Mouse (Mus musculus): Measurements from ENCODE around the gene Akt3. TPM values are rescaled to one million over a fixed set of nuclear protein-coding genes. Genes with fewer than 3 reads are reported as not detected.
A peak's percentile ranks its signal among the peaks of the same experiment; 100 is the strongest.

Akt3 gene
- 100 to 1,000 TPM; 211 to 227 TPM for total RNA-seq (2021)

DNA sequence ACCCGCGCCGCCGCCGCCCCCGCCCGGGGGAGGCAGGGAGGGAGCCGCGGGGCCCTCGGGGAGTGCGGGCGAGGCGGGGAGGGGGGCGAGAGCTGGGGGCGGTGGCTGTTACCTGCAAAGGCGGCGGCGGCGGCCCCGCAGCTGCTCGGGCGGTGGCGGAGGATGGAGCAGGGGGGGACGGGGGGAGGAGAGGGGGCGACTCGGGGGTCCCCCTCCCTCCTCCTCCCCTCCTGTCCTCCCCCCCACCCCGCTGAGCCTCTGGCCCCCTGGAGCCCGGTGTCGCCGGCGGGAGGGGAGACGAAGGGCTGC lies at the start of gene Akt3:
Gene Akt3, minus strand, starts transcription at position 170 of the 309 bp plus-strand sequence.
- intact Hi-C loops (cut with DNase I): loop anchor here (2.0 to 10.0 kb wide), 6 partner anchors 49 to 427 kb away; partner anchors contain the start of gene Zbtb18
- peak in 1 of 2 experiments; percentile 37 for DNase-seq (ENCODE audit: low spot score in 2 of 2)

DNA sequence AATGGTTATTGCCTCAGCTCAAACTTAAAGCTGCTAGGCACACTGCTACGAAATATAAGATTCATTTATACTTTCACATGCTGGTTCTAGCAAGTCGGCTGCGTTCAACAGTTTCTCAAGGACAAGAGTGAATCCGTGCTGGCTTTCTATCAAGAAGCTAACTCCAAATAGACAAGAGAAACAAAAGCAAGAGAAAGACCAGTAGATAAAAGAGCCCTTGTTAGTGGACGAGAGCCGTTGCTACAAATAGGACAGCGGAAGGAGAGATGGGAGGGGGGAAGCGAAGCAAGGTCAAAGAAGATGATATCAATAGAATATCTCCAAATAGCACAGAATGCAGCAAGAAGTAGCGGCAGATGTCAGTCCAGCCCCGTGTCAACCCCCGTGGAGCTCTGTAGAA lies 49.5 kb upstream of the Akt3 start:
- intact Hi-C loops (cut with DNase I): loop anchor here (1.0 to 5.0 kb wide), 4 partner anchors 49 to 380 kb away; partner anchors contain the start of genes Akt3 and Zbtb18
- peak; percentile 31 to 72 for DNase-seq (ENCODE audit: low spot score in 2 of 2)

DNA sequence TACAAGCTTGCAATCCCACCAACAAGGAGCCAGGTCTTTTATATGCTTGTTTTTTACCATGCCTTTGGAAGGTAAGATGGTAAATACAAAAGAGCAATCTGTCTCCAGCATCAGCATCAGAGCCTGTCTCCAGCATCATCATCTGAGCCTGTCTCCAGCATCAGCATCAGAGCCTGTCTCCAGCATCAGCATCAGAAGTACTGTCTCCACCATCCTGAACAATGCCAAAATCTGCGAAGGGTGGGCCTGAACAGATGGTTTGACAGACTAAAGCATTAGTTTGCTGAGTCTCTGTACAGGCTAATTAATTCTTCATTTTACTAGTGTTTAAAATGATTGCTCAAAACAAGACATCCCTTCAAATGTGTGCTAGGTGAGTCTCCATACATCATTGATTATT lies 40.2 kb upstream of the Akt3 start:
- intact Hi-C loops (cut with DNase I): no loop called here
- DNase-seq (ENCODE audit: low spot score in 2 of 2): no peak

DNA sequence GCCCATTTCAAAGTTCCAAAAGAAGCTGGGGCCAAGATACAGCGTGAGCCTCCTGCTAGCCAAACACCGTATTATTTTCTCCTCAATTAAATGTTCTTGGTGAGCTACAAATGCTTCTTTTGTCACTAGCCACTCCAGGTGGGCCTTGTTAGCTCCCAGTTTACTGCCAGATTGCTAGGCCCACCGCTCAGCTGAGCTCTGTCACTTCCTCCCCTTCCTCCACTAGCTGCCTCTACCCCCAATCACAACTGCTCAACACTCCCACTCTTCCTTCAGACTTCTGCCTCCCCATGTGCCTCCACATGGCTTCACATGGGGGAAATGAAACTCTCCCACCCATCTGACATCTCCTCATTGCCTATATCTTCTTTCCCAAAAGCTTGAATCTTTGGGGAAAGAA lies 28.8 kb upstream of the Akt3 start:
- peak in 1 of 2 experiments; percentile 9 for DNase-seq (ENCODE audit: low spot score in 2 of 2)
- intact Hi-C loops (cut with DNase I): no loop called here

DNA sequence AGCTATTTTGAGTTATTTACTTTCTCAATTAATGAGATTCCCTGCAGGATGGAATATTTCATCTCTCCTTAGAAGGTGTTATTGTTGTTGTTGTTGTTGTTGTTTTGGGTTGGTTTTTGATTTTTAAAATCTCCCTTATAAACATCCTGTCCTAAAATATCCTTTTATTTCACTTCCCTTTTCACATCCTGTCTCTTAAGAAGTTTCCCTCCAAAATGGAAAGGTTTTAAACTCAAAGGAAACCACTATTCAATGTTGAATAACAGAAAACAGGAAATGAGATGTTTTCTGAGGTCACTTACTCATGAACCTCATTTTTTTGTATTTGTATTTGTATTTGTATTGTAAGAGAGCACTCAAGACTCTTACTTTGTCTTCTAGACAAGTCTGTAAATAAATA lies 23.9 kb upstream of the Akt3 start:
- intact Hi-C loops (cut with DNase I): no loop called here
- DNase-seq (ENCODE audit: low spot score in 2 of 2): no peak

DNA sequence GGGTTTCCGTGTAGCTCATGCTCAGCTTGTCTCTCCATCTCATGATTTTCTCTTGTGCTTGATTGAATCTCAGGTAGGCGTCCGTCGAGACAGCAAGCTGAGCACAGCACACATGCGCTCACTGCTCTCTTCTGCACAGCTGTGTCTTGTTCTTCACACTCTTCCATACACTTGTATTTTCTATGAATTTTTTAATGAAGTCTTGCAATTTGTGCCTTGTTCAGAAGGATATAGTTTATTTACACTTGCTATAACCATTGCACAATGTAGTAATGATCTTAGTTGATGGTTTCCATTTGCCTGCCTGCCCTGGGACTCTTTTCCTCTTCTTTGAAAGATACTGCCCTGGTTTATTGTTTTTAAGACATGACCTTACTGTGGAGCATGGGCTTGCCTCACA lies 19.4 kb upstream of the Akt3 start:
- intact Hi-C loops (cut with DNase I): no loop called here
- DNase-seq (ENCODE audit: low spot score in 2 of 2): no peak

DNA sequence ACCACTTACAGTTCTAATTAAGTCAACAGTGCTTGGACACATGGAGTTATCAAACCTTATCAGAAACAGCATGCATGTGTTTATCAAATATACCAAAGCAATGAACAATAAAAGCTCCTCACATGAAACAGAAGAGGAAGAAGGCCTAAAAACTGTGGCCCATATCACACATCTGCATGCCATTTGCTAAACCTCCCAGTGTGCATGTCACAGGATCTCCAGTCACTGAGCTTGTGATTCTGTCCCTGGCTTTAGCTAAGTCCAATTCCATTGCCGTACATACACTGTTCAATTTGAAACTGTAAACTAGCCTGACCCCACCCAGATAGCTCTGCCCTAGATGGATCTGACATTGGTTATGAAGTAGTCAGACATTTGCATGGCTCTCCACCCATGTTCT lies 9.6 kb upstream of the Akt3 start:
- no peak for DNase-seq (ENCODE audit: low spot score in 2 of 2)
- intact Hi-C loops (cut with DNase I): no loop called here

DNA sequence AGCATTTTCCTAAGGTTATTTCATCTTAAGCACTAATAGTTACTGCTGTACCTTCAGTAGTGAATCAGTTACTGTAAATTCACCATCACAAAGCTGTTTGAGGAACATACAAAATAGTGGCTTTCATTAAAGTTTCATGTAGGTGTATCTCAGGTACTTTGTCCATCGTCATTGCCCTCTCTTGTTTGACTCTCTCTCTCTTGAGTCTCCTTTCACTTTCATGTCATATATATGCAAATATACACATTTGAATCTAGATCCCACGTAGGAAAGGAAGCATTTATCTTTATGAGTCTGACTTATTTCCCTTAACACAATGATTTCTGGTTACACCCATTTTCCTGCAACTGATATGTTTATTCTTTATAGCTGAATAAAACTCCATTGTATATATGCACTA lies 4.9 kb upstream of the Akt3 start:
- no peak for DNase-seq (ENCODE audit: low spot score in 2 of 2)
- intact Hi-C loops (cut with DNase I): no loop called here

DNA sequence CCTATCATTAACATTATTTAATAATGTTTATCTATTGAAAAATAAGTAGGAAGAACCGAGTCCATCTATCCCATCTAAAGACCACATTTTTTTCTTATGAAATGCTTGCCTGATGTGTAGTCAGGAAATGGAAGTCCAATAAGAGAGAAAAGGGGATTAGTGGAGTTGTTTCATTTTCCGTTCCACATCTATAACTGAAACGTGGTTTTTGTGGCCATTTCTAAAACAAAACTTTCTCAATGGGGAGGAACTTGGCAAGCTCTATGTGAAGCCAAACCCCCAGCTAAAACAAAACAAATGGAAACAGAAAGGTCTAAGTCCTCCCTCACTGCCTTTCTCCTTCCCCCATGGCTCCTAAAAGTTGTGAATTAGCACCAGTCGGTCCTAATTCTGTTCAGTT lies 2.8 kb upstream of the Akt3 start:
- intact Hi-C loops (cut with DNase I): no loop called here
- no peak for DNase-seq (ENCODE audit: low spot score in 2 of 2)

DNA sequence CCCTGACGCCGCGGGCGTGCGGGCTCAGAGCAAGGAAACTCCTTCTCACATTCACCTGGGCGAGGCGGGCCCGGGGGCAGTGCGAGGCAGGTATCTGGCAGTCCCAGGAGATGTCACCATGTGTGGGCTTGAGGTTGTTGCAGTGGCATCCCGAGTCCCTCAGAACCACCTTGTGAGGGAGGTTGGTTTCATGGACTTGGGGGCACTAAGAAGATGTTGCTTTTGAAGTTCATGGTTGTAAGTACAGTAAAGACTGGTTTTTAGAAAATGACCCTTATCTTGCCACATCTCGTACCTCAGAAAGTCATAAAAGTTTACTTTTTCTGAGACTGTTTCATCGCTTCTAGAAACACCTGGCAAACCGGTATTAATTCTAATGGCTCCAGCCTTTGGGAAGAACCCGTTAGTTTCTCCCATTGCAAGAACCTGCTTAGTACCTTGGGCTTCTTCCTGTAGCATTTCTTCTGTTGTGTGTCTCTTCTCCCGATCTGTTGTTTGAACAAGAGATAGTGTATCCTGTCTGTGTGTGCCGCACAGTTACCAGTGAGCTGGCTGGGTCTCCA lies 1.1 kb upstream of the Akt3 start:
- intact Hi-C loops (cut with DNase I): loop anchor here (2.0 to 10.0 kb wide), 6 partner anchors 48 to 426 kb away; partner anchors contain the start of gene Zbtb18
- no peak for DNase-seq (ENCODE audit: low spot score in 2 of 2)

DNA sequence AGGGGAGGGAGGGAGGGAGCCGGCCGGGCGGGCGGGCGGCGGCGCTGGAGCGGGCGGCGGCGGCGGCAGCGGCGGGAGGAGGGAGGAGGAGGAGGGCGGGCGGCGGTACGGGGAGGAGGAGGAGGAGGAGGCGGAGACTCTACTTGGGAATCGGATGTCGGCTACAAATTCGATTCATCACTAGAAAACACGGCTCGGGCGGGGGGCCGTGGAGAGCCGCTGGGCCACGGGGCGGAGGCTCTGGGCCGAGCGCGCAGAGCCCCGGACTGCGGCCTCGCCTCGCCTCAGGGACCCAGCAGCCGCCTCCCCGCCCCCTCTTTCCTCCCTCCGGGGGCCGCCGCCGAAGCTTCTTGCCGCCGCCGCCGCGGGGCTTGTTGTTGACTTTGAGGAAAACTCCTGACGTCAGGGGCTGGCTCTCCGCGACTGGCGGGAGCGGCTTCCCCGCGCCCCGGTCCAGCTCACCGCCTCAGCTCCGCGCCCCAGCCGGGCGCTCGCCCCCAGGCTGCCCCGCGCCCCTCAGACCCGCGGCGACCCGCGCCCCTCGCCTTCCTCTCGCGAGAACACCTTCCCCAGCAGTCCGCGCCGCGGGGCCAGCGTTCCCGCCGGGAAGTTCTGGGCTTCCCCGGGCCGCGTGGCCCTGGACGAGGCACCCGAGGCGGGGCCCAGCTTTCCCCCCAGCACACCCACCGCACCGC lies 487 bp upstream of the Akt3 start:
- peak; percentile 69 to 78 for DNase-seq (ENCODE audit: low spot score in 2 of 2)
- intact Hi-C loops (cut with DNase I): loop anchor here (2.0 to 10.0 kb wide), 6 partner anchors 48 to 426 kb away; partner anchors contain the start of gene Zbtb18

DNA sequence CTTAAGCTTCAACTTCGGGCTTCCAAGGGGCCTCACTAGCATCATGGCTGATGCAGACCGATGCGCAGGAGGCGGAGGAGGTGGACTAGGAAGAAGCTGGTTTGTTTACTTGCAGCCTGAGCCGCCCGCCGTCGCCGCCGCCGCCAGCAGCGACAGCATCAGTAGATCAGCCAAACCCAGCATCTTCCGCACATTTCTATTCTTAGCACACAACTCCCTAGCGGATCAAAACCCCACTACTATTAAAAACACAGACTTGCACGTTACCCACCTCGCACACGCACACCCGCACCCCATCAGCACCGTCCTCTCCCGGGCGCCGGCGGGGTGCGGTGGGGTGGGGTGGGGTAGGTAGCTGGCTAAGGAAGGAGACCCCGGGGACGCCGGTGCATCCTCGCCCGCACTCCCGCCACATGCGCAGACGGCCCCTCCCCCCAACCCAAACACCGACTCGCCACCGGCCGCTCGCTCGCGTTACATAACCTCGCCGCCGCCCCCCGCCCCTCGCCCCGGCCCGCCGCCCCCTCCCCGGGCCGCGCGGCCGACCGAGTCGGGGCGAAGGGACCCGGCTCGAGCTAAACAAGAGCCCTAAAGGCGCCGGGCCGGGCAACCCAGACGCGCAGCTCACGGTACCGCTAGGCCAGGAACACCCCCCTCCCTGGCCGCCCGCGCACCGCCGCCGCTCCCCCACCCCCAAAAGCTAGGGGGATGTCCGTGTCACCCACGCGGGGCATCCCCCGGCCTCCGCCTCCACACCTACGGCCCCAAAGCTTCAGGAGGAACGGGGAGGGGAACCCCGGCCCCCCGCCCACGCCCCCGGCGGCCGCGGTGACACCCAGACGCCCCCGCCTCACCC lies 597 bp downstream of the Akt3 start:
- intact Hi-C loops (cut with DNase I): loop anchor here (2.0 to 10.0 kb wide), 6 partner anchors 49 to 427 kb away; partner anchors contain the start of gene Zbtb18
- DNase-seq (ENCODE audit: low spot score in 2 of 2): peak; percentile 80 to 87

DNA sequence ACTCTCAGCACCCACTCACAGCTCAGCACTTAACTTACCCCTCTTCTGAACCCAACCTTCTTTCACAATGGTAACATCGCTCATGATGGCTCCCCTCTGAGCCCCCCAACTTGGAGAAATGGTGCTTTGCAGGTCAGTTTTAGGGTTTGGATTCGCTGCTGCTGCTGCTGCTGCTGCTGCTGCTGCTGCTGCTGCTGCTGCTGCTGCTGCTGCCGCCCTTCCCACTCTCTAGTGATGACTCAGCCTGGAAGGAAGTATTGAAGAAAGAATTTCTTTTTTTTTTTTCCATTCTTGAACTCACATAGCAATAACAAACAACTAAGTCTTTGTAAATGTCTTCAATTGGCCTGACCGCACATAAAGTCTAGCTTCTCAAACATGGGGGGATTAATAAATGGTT lies 9.4 kb downstream of the Akt3 start:
- intact Hi-C loops (cut with DNase I): no loop called here
- DNase-seq (ENCODE audit: low spot score in 2 of 2): peak in 1 of 2 experiments; percentile 38

DNA sequence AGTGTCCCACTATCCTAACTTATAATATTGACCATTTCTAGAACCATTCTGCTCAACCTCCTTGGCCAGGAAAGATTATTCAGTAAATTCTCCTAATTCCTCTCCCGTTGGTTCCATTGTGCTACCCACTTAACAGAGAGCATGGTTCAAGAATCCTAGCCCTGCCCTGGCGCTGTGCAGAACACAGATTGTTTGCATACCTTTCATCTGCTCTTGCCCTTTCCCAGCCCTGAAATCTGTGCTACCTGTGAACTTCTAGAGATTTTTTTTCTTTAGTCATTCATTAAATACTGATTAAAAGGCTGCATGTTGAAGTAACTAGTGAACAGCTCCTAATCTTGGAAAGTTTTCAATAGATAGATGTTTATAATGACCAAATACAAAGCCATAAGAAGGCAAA lies 19.6 kb downstream of the Akt3 start:
- intact Hi-C loops (cut with DNase I): no loop called here
- no peak for DNase-seq (ENCODE audit: low spot score in 2 of 2)

DNA sequence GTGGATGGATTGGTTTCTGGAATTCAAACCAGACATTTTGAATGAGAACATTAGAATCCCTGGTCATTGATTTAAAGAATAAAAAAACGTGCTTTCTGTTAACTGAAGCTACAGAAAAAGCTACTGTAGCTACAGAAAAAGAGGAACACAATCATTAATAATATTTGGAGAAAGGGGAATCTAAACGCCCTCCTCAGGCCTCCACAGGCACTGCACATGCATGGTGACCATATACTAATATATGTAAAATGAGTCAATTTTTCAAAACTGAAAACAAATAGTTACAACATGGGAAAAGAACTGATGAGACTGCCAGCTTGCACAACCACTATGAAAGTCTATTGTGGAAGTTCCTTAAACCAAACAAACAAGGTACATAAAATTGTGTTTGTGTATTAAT lies 21.3 kb downstream of the Akt3 start:
- DNase-seq (ENCODE audit: low spot score in 2 of 2): no peak
- intact Hi-C loops (cut with DNase I): no loop called here

DNA sequence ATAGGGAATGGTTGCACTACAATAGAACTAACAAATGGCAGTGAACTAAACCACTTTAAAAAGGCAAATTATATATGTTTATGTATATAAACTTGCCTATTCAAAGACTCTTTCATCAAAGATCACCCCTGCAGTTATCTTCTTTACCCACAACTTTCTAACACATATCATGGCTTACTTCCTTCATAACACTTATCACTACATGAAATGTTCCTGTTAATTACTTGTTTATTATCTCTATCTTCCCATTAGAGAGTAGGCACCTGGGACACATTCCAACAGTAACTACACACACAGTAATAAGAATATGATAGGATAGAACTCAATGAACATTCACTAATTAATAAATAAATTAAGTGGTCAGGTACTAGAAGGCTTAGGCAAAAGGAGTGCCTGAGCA lies 21.8 kb downstream of the Akt3 start:
- intact Hi-C loops (cut with DNase I): no loop called here
- no peak for DNase-seq (ENCODE audit: low spot score in 2 of 2)

DNA sequence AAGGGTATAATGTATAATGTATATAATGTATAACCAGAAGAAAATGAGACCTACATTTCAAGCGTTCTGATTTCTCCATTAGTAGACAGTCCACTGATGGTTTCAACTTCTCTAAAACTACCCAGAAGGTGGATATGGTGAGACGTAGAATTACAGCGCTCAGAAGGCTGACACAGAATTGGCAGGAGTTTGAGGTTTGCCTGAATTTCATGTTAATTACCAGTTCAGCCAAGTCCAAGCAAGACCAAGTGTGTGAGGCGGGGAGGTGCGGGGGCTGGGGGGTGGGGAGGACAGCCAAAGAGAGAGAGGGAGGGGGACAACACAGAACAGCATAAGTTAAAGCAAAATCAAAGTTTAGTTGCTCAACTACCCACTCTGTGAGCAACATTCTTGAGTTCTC lies 23.5 kb downstream of the Akt3 start:
- no peak for DNase-seq (ENCODE audit: low spot score in 2 of 2)
- intact Hi-C loops (cut with DNase I): no loop called here

DNA sequence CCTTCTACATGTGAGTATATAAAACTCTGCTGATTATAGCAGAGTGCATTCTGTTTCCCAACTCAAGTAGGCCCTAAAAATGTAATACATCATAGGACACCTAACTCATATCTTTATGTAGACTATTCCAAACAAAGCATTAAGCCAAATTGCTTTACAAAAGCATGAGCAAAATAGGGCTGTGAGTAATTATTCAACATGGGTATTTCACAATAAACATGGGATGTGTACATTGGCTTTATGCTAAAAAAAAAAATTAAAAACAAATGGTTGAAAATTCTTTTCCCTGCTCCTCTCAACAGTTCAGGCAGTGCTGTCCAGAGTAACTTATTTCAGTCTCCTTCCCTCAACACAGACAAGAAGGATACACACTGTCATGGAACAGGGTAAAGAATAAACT lies 26.9 kb downstream of the Akt3 start:
- DNase-seq (ENCODE audit: low spot score in 2 of 2): no peak
- intact Hi-C loops (cut with DNase I): no loop called here

DNA sequence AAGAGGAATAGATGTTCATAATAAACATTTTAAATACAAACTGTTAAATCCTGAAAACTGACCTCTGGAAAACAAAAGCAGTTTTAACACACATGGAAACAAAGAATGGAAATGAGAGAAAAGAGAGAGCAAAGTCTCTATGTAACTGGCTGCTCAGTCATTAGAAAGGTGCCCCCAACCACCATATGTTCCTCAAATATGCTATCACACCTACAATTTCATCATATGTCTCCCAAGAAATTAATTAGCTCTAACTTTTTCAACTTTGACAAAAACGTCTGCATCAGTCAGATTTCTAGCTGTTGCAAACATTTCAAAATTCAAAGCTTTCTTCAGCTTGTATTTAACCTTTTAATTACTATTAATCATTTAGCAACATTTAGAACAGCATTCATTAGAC lies 59.0 kb downstream of the Akt3 start:
- DNase-seq (ENCODE audit: low spot score in 2 of 2): no peak
- intact Hi-C loops (cut with DNase I): loop anchor here (5.0 kb wide), 3 partner anchors 223 to 483 kb away; partner anchors contain the start of gene Zbtb18

DNA sequence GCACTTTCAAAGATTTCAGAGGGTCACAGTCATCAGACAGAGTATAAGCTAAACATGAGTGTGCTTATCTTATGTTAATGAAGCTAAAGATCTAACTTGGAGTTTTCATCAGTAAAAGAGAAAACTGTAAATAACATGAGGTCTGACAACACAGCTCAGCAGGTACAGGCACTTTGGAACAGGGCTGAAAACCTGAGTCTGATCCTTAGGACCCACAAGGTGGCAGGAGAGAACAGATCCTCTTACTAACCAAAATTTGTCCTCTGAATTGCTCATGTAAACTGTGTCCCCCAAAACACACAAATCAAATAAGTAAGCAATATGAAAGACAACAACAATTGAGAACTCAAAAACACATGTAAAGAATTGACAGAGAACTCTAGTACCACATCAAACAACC lies 62.8 kb downstream of the Akt3 start:
- intact Hi-C loops (cut with DNase I): loop anchor here (5.0 kb wide), 3 partner anchors 227 to 487 kb away; partner anchors contain the start of gene Zbtb18
- DNase-seq (ENCODE audit: low spot score in 2 of 2): peak in 1 of 2 experiments; percentile 27
